Mouse (Mus musculus): ENCODE results near the gene Mri1. TPM values are rescaled to one million over a fixed set of nuclear protein-coding genes. Genes with fewer than 3 reads are reported as not detected.

The Mri1 gene
- total and polyA plus RNA-seq, 3 experiments = 58.6 to 102 (median 62.1) TPM

DNA sequence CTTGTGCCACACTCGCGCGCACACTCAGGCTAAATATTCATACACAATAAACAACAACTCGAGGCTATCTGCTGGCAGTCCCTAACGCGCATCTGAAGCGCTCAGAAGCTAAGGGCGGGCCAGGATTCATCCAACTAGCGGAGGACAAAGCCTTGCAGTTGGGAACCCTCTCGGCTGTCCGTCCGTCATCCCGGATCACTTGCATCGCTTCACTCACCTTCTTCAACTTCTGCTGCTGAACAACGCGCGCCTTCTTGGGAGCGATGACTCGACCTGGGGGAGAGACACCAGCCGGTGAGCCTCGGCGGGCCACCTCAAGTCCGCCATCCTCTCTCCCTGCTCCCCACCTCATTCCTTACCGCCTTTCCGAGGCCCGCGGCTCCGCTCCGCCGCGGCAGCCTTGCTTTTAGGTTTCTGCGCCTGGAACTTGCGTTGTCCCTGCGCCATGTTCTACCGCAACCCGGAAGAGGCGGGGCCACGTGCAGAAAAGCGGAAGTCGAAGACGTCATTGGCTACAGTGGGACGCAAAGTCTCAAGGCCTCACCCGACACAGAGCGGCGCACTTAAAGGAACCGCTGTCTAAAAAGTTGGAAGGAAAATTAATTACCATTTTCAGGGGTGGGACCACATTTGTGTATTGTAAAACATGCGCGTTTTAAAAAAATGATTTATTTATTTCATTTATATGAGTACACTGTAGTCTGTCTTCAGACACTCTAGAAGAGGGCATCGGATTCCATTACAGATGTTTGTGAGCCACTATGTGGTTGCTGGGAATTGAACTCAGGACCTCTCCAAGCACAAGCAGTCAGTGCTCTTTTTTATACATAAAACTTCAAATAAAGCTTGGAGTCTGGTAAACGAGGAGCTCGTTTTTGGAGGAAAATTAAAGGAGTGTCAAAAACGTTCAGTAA, 7.6 kb downstream of the Mri1 start, which contains the start of gene D8Ertd738e:
Gene D8Ertd738e, minus strand, starts transcription at position 463 of the 914 bp plus-strand sequence.
- DNase-seq (ENCODE audit: extremely low read depth) = peak; percentile 97
- Histone ChIP-seq H3K4me3 (replicated peaks in 1 of 3; ENCODE audit: low read depth in 2 of 3, low read length in 2 of 3, poor library complexity in 1 of 3) (peak within 1 kb of the TSS; percentile 73 to 99 (median 98)), H3K4me2 (ENCODE audit: insufficient read depth, low read depth, poor library complexity, severe bottlenecking) (peak within 1 kb of the TSS; percentile 39), H3K27ac (ENCODE audit: insufficient read depth, low read depth) (peak within 1 kb of the TSS; percentile 64; the same call in 1 of the 2 replicates), H3K9ac (ENCODE audit: insufficient read depth, low read depth) (peak within 1 kb of the TSS; percentile 93), H3K79me2 (replicated peaks; ENCODE audit: control insufficient read depth, extremely low read depth, insufficient read depth, poor library complexity, severe bottlenecking) (peaks cover 16% of the 10 kb centered on the region), H3K4me1 (ENCODE audit: control insufficient read depth in 1 of 2, insufficient read depth in 2 of 2) (peaks cover 3 to 9% of the 10 kb centered on the region in 2 experiments; a peak in 2 of 4 replicates), H3K27me3 (replicated peaks) (no peaks in the 10 kb centered on the region), H3K36me3 (replicated peaks in 1 of 2; ENCODE audit: control insufficient read depth in 1 of 2, insufficient read depth in 1 of 2, low read length in 1 of 2) (peaks cover 54 to 76% of the 10 kb centered on the region in 2 experiments), H3K9me3 (replicated peaks; ENCODE audit: low read length) (no peaks in the 10 kb centered on the region)
- dilution Hi-C loops (cut with MboI; ENCODE audit: extremely low pct_ligation_motif_present, extremely low pct_unique_long_range_greater_than_20kb, low sequenced_read_pairs) = no loop called here
- in situ Hi-C loops (cut with MboI; ENCODE audit: low pct_ligation_motif_present, low pct_unique_long_range_greater_than_20kb, low sequenced_read_pairs) = no loop called here
- TF ChIP-seq CHD2 (IDR thresholded peaks at IDR 0.05; ENCODE audit: low read length) = peak; percentile 57; the same call in 1 of the 2 replicates
- TF ChIP-seq ZKSCAN1 (IDR thresholded peaks at IDR 0.05; ENCODE audit: borderline replicate concordance, low read depth, low read length) = no peak
- peak; percentile 64 for TF ChIP-seq NRF1 (IDR thresholded peaks at IDR 0.05; ENCODE audit: low read depth, low read length)
- peak; percentile 50; the same call in 1 of the 2 replicates for TF ChIP-seq MEF2A (IDR thresholded peaks at IDR 0.05; ENCODE audit: borderline replicate concordance, low read depth, low read length)
- no peak for TF ChIP-seq ZC3H11A (IDR thresholded peaks at IDR 0.05; ENCODE audit: low read depth, low read length)
- peak; percentile 90 for TF ChIP-seq MXI1 (IDR thresholded peaks at IDR 0.05; ENCODE audit: low read depth, low read length)
- TF ChIP-seq MAFK (IDR thresholded peaks at IDR 0.05; ENCODE audit: insufficient replicate concordance, low read length) = no peak
- TF ChIP-seq JUN (IDR thresholded peaks at IDR 0.05; ENCODE audit: insufficient read depth, low read depth, low read length) = 0 out of 2 replicates have a peak, but pooled peaks have one; percentile 28
- 0 out of 2 replicates have a peak, but pooled peaks have one; percentile 42 for TF ChIP-seq TBP (conservative IDR thresholded peaks at IDR 0.05; ENCODE audit: low read depth, low read length)
- no peak for TF ChIP-seq SMC3 (IDR thresholded peaks at IDR 0.05; ENCODE audit: low read depth, low read length)
- peak; percentile 97 for TF ChIP-seq BHLHE40 (IDR thresholded peaks at IDR 0.05; ENCODE audit: low read depth, low read length)
- TF ChIP-seq RAD21 (IDR thresholded peaks at IDR 0.05; ENCODE audit: low read depth, low read length) = no peak
- TF ChIP-seq ELF1 (IDR thresholded peaks at IDR 0.05; ENCODE audit: low read depth, low read length) = peak; percentile 97
- TF ChIP-seq HCFC1 (IDR thresholded peaks at IDR 0.05; ENCODE audit: low read depth, low read length) = peak; percentile 86
- TF ChIP-seq KAT2A (IDR thresholded peaks at IDR 0.05; ENCODE audit: insufficient replicate concordance, low read length) = 0 out of 2 replicates have a peak, but pooled peaks have one; percentile 65
- TF ChIP-seq IRF4 (IDR thresholded peaks at IDR 0.05; ENCODE audit: low read depth, low read length) = peak; percentile 44; the same call in 1 of the 2 replicates
- no peak for TF ChIP-seq EP300 (IDR thresholded peaks at IDR 0.05; ENCODE audit: low read length)
- TF ChIP-seq USF2 (conservative IDR thresholded peaks at IDR 0.05; ENCODE audit: low read depth, low read length) = no peak; the same call in 1 of the 2 replicates
- TF ChIP-seq ETS1 (conservative IDR thresholded peaks at IDR 0.05; ENCODE audit: low read depth, low read length) = peak; percentile 55; the same call in 1 of the 2 replicates
- peak; percentile 99 for TF ChIP-seq POLR2AphosphoS2 (IDR thresholded peaks at IDR 0.05; ENCODE audit: low read depth, low read length)
- TF ChIP-seq MAZ (IDR thresholded peaks at IDR 0.05; ENCODE audit: low read depth, low read length) = no peak
- no peak for TF ChIP-seq ZNF384 (IDR thresholded peaks at IDR 0.05; ENCODE audit: low read depth, low read length)
- TF ChIP-seq GABPA (IDR thresholded peaks at IDR 0.05; ENCODE audit: insufficient replicate concordance, low read depth, low read length) = no peak
- no peak for TF ChIP-seq PAX5 (IDR thresholded peaks at IDR 0.05; ENCODE audit: low read length)
- TF ChIP-seq POLR2A (IDR thresholded peaks at IDR 0.05; ENCODE audit: low read depth, low read length) = peak; percentile 89
- no peak for TF ChIP-seq E2F4 (IDR thresholded peaks at IDR 0.05; ENCODE audit: insufficient replicate concordance, low read depth, low read length)
- no peak for TF ChIP-seq RCOR1 (conservative IDR thresholded peaks at IDR 0.05; ENCODE audit: low read depth, low read length)
- TF ChIP-seq USF1 (IDR thresholded peaks at IDR 0.05; ENCODE audit: low read depth, low read length) = peak; percentile 69
- TF ChIP-seq MAX (IDR thresholded peaks at IDR 0.05; ENCODE audit: low read length) = peak; percentile 90
- TF ChIP-seq MYC (IDR thresholded peaks at IDR 0.05; ENCODE audit: low read depth, low read length) = peak; percentile 66; the same call in 1 of the 2 replicates
- TF ChIP-seq CTCF (conservative IDR thresholded peaks at IDR 0.05 in 1 of 2, IDR thresholded peaks at IDR 0.05 in 1 of 2; ENCODE audit: low read depth in 2 of 2, low read length in 2 of 2) = no peak
- TF ChIP-seq CHD1 (IDR thresholded peaks at IDR 0.05; ENCODE audit: low read depth, low read length) = no peak
- TF ChIP-seq ZMIZ1 (IDR thresholded peaks at IDR 0.05; ENCODE audit: low read depth, low read length) = peak; percentile 82
- TF ChIP-seq UBTF (IDR thresholded peaks at IDR 0.05; ENCODE audit: low read depth, low read length) = no peak
- TF ChIP-seq SIN3A (IDR thresholded peaks at IDR 0.05; ENCODE audit: low read length) = peak; percentile 97
- TF ChIP-seq TCF12 (IDR thresholded peaks at IDR 0.05; ENCODE audit: low read depth, low read length) = peak; percentile 79
- no peak for TF ChIP-seq JUND (conservative IDR thresholded peaks at IDR 0.05; ENCODE audit: low read depth, low read length)
- TF ChIP-seq NELFE (IDR thresholded peaks at IDR 0.05; ENCODE audit: low read depth, low read length) = peak; percentile 84
